Mouse (Mus musculus): ENCODE measurements at regions not wholly inside any gene's neighbourhood (a gene's known extent, or its start where the extent isn't known, plus 50 kb on each side); places are given as distances from the start of the nearest gene placed in this dataset.
A peak's percentile ranks its signal among the peaks of the same experiment; 100 is the strongest.

GRCm38 (mm10) chr5:44975456-44976195 lies 176.1 kb upstream of the Ldb2 start:
- Histone ChIP-seq H3K9ac (ENCODE audit: low read length) (no peak overlapping the region), H3K4me1 (ENCODE audit: control insufficient read depth, insufficient read depth, low read length) (peaks cover 8% of the 10 kb centered on the region; the same call in 1 of the 2 replicates), H3K27me3 (ENCODE audit: control insufficient read depth, insufficient read depth, low read length) (no peaks in the 10 kb centered on the region), H3K36me3 (ENCODE audit: control insufficient read depth, insufficient read depth, low read length) (no peaks in the 10 kb centered on the region), H3K4me3 (replicated peaks; ENCODE audit: low read length) (no peak overlapping the region), H3K9me3 (replicated peaks; ENCODE audit: control insufficient read depth, low read length) (no peaks in the 10 kb centered on the region), H3K4me2 (ENCODE audit: low read depth, low read length) (no peak overlapping the region), H3K27ac (ENCODE audit: low read length) (peak overlapping the region; percentile 46; the same call in 1 of the 2 replicates)
- 34% methylated on average over 9 of the region's 9 CpGs for WGBS
- no peak for ATAC-seq (ENCODE audit: insufficient read depth, low FRiP score)

GRCm38 (mm10) chr5:44943023-44943921 lies 143.8 kb upstream of the Ldb2 start:
- Histone ChIP-seq H3K27me3 (ENCODE audit: control insufficient read depth, insufficient read depth, low read length) (no peaks in the 10 kb centered on the region), H3K27ac (ENCODE audit: low read length) (peak overlapping the region; percentile 55), H3K4me1 (ENCODE audit: control insufficient read depth, insufficient read depth, low read length) (peaks cover 13% of the 10 kb centered on the region), H3K36me3 (ENCODE audit: control insufficient read depth, insufficient read depth, low read length) (no peaks in the 10 kb centered on the region), H3K4me3 (replicated peaks; ENCODE audit: low read length) (no peak overlapping the region), H3K9ac (ENCODE audit: low read length) (no peak overlapping the region), H3K9me3 (replicated peaks; ENCODE audit: control insufficient read depth, low read length) (no peaks in the 10 kb centered on the region; the same call in 1 of the 2 replicates), H3K4me2 (ENCODE audit: low read depth, low read length) (no peak overlapping the region)
- no peak for ATAC-seq (ENCODE audit: insufficient read depth, low FRiP score)
- 29% methylated on average over 7 of the region's 7 CpGs for WGBS

- Histone ChIP-seq H3K4me1 (ENCODE audit: control insufficient read depth, insufficient read depth, low read length) (peaks cover 13% of the 10 kb centered on the region), H3K36me3 (ENCODE audit: control insufficient read depth, insufficient read depth, low read length) (no peaks in the 10 kb centered on the region), H3K4me2 (ENCODE audit: low read depth, low read length) (no peak overlapping the region), H3K27me3 (ENCODE audit: control insufficient read depth, insufficient read depth, low read length) (no peaks in the 10 kb centered on the region), H3K27ac (ENCODE audit: low read length) (peak overlapping the region; percentile 55; the same call in 1 of the 2 replicates), H3K4me3 (replicated peaks; ENCODE audit: low read length) (no peak overlapping the region), H3K9ac (ENCODE audit: low read length) (no peak overlapping the region), H3K9me3 (replicated peaks; ENCODE audit: control insufficient read depth, low read length) (no peaks in the 10 kb centered on the region; the same call in 1 of the 2 replicates)
- no peak for ATAC-seq (ENCODE audit: insufficient read depth, low FRiP score)
- 51% methylated on average over 2 of the region's 2 CpGs for WGBS
Measured at GRCm38 (mm10) chr5:44942575-44942974, 143.1 kb upstream of the Ldb2 start.

GRCm38 (mm10) chr5:44925476-44925875 lies 126.0 kb upstream of the Ldb2 start:
- Histone ChIP-seq H3K9me3 (replicated peaks; ENCODE audit: control insufficient read depth, low read length) (no peaks in the 10 kb centered on the region), H3K36me3 (ENCODE audit: control insufficient read depth, insufficient read depth, low read length) (no peaks in the 10 kb centered on the region), H3K27me3 (ENCODE audit: control insufficient read depth, insufficient read depth, low read length) (no peaks in the 10 kb centered on the region), H3K4me2 (ENCODE audit: low read depth, low read length) (no peak overlapping the region), H3K4me3 (replicated peaks; ENCODE audit: low read length) (no peak overlapping the region), H3K4me1 (ENCODE audit: control insufficient read depth, insufficient read depth, low read length) (no peaks in the 10 kb centered on the region), H3K9ac (ENCODE audit: low read length) (no peak overlapping the region), H3K27ac (ENCODE audit: low read length) (no peak overlapping the region)
- WGBS = 29% methylated on average over 2 of the region's 2 CpGs
- no peak for ATAC-seq (ENCODE audit: insufficient read depth, low FRiP score)

GRCm38 (mm10) chr5:44922129-44922775 lies 122.8 kb upstream of the Ldb2 start:
- H3K9ac ChIP-seq (ENCODE audit: low read length) = no peak overlapping the region
- ATAC-seq (ENCODE audit: insufficient read depth, low FRiP score) = no peak

GRCm38 (mm10) chr5:44917816-44918213 lies 118.3 kb upstream of the Ldb2 start:
- 93% methylated on average over 6 of the region's 6 CpGs for WGBS

More at GRCm38 (mm10) chr5:44922129-44922775, 122.8 kb upstream of the Ldb2 start:
- H3K27me3 ChIP-seq (ENCODE audit: control insufficient read depth, insufficient read depth, low read length) = no peaks in the 10 kb centered on the region
- H3K4me2 ChIP-seq (ENCODE audit: low read depth, low read length) = no peak overlapping the region
- H3K9me3 ChIP-seq (replicated peaks; ENCODE audit: control insufficient read depth, low read length) = no peaks in the 10 kb centered on the region
- WGBS = 35% methylated on average over 2 of the region's 2 CpGs
- no peak overlapping the region for H3K27ac ChIP-seq (ENCODE audit: low read length)
- H3K36me3 ChIP-seq (ENCODE audit: control insufficient read depth, insufficient read depth, low read length) = no peaks in the 10 kb centered on the region
- no peaks in the 10 kb centered on the region for H3K4me1 ChIP-seq (ENCODE audit: control insufficient read depth, insufficient read depth, low read length)
- H3K4me3 ChIP-seq (replicated peaks; ENCODE audit: low read length) = no peak overlapping the region

GRCm38 (mm10) chr5:44917173-44917815 lies 117.8 kb upstream of the Ldb2 start:
- 61% methylated on average over 16 of the region's 16 CpGs for WGBS
- no peak overlapping the region for H3K4me2 ChIP-seq (ENCODE audit: low read depth, low read length)
- no peak overlapping the region for H3K27ac ChIP-seq (ENCODE audit: low read length)

More at GRCm38 (mm10) chr5:44917816-44918213, 118.3 kb upstream of the Ldb2 start:
- H3K4me1 ChIP-seq (ENCODE audit: control insufficient read depth, insufficient read depth, low read length) = no peaks in the 10 kb centered on the region
- H3K9me3 ChIP-seq (replicated peaks; ENCODE audit: control insufficient read depth, low read length) = no peaks in the 10 kb centered on the region
- H3K9ac ChIP-seq (ENCODE audit: low read length) = no peak overlapping the region
- no peak for ATAC-seq (ENCODE audit: insufficient read depth, low FRiP score)
- H3K36me3 ChIP-seq (ENCODE audit: control insufficient read depth, insufficient read depth, low read length) = no peaks in the 10 kb centered on the region
- H3K27ac ChIP-seq (ENCODE audit: low read length) = no peak overlapping the region
- no peaks in the 10 kb centered on the region for H3K27me3 ChIP-seq (ENCODE audit: control insufficient read depth, insufficient read depth, low read length)
- H3K4me3 ChIP-seq (replicated peaks; ENCODE audit: low read length) = no peak overlapping the region
- H3K4me2 ChIP-seq (ENCODE audit: low read depth, low read length) = no peak overlapping the region

GRCm38 (mm10) chr5:44902541-44902940 lies 103.1 kb upstream of the Ldb2 start:
- Histone ChIP-seq H3K4me3 (replicated peaks; ENCODE audit: low read length) (no peak overlapping the region), H3K27ac (ENCODE audit: low read length) (no peak overlapping the region), H3K4me2 (ENCODE audit: low read depth, low read length) (no peak overlapping the region), H3K9ac (ENCODE audit: low read length) (no peak overlapping the region), H3K9me3 (replicated peaks; ENCODE audit: control insufficient read depth, low read length) (no peaks in the 10 kb centered on the region), H3K4me1 (ENCODE audit: control insufficient read depth, insufficient read depth, low read length) (no peaks in the 10 kb centered on the region), H3K36me3 (ENCODE audit: control insufficient read depth, insufficient read depth, low read length) (no peaks in the 10 kb centered on the region), H3K27me3 (ENCODE audit: control insufficient read depth, insufficient read depth, low read length) (no peaks in the 10 kb centered on the region)
- no peak for ATAC-seq (ENCODE audit: insufficient read depth, low FRiP score)
- WGBS = 32% methylated on average over 6 of the region's 6 CpGs

More at GRCm38 (mm10) chr5:44917173-44917815, 117.8 kb upstream of the Ldb2 start:
- Histone ChIP-seq H3K9ac (ENCODE audit: low read length) (no peak overlapping the region), H3K4me3 (replicated peaks; ENCODE audit: low read length) (no peak overlapping the region), H3K27me3 (ENCODE audit: control insufficient read depth, insufficient read depth, low read length) (no peaks in the 10 kb centered on the region), H3K9me3 (replicated peaks; ENCODE audit: control insufficient read depth, low read length) (no peaks in the 10 kb centered on the region), H3K4me1 (ENCODE audit: control insufficient read depth, insufficient read depth, low read length) (no peaks in the 10 kb centered on the region), H3K36me3 (ENCODE audit: control insufficient read depth, insufficient read depth, low read length) (no peaks in the 10 kb centered on the region)
- ATAC-seq (ENCODE audit: insufficient read depth, low FRiP score) = no peak

All from stomach, embryonic 16.5 days (tissue).